Mouse (Mus musculus) C2C12 (cell line): ENCODE results near the gene Adnp.

Source experiments
- CEBPB ChIP-seq: IDR thresholded peaks from one replicate; pipeline ENCODE4 v1.6.1; 2011; ENCODE audit warnings: low read depth, mild to moderate bottlenecking, control low read depth, moderate library complexity
- CTCF ChIP-seq: IDR thresholded peaks from one replicate; pipeline ENCODE4 v1.5.1; 2011; ENCODE audit not compliant: control insufficient read depth, insufficient read depth, insufficient read length
- MAX ChIP-seq: IDR thresholded peaks from one replicate; pipeline ENCODE4 v1.6.1; 2011; ENCODE audit warnings: mild to moderate bottlenecking, control low read depth
- MYOD1 ChIP-seq: IDR thresholded peaks from one replicate; pipeline ENCODE4 v1.6.1; 2011; ENCODE audit warnings: low read depth; ENCODE audit not compliant: control insufficient read depth, insufficient read length
- MYOG ChIP-seq: IDR thresholded peaks from one replicate; pipeline ENCODE4 v1.6.1; 2011; ENCODE audit not compliant: control insufficient read depth, insufficient read length; ENCODE audit errors: extremely low read depth
- USF1 ChIP-seq: IDR thresholded peaks from one replicate; pipeline ENCODE4 v1.6.1; 2011; ENCODE audit warnings: low read depth, mild to moderate bottlenecking, control low read depth, moderate library complexity

DNA sequence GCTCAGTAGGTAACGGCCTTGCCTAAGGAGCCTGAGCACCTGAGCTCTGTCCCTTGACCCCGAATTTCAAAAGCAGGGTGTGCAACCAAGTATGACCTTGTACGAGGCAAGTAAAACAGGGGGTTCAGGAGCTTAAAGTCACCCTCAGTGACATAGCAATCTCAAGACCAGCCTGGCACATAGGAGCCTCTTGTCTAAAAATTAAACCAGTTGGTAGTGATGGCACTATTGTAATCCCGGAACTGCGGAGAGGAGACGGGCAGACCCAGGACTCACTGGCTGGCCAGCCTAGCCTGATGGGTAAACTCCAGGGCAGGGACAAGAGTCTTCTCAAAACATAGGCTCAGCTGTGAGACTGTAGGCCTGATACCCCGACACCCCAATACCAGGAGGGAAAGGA lies 51.2 kb downstream of the Adnp start:
- no peak for TF ChIP-seq MYOD1
- TF ChIP-seq CTCF: no peak
- no peak for TF ChIP-seq USF1
- no peak for TF ChIP-seq MAX
- TF ChIP-seq CEBPB: no peak
- no peak for TF ChIP-seq MYOG
